Mouse (Mus musculus) MEL-GATA-1-ER (cell line): Measurements from ENCODE around the gene Slc39a13.
"Not testable (repeated sequence)": the region's sequence is repeated elsewhere in the genome, so short reads cannot be mapped to it uniquely, and the experiment has no call there.

Experiments
- DNase-seq: peaks from one replicate; pipeline ENCODE4 v3.0.0-alpha.2; 2012; ENCODE audit warnings: low read depth; ENCODE audit errors: extremely low read depth

The Slc39a13 gene

GRCm38 (mm10) chr2:91027391-91028214, 42.6 kb downstream of the Slc39a13 start:
- DNase-seq = peak; percentile 89

DNA sequence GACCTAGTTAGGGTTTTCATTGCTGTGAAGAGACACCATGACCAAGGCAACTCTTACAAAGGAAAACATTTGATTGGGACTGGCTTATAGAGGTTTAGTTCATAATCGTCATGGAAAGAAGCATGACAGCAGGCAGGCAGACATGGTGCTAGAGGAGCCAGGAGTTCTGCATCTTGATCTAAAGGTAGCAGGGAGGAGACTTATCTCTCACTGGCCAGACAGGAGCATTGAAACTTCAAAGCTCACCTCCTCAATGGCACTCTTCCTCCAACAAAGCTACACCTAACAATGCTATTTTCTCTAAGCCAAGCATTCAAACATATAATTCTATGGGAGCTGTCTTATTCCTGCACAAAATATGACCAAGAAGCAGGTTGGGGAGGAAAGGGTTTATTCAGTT, 43.7 kb downstream of the Slc39a13 start:
- DNase-seq = peak; percentile 28

- DNase-seq = no peak
Measured at GRCm38 (mm10) chr2:91025081-91025516, 45.1 kb downstream of the Slc39a13 start.

GRCm38 (mm10) chr2:91023956-91024355, 46.3 kb downstream of the Slc39a13 start:
- DNase-seq = no peak

DNA sequence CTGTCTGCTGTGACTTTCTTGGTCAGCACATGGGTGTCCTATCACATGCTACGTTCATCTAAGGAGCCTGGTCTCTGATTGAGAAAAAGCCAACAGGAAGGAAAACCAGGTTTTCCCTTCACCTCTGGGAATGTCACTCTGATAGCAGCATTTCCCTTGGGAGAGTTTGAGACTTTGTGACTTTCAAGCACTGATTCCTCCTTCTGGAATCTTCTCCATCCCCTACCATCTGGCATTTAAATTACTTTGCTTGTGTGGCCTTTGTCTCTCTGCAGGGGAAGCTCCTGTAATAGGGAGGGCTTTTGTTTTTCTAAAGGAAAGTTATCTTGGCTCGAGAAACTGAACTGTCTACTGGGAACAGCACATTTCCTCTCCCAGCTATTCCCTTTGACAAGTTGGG, 47.1 kb downstream of the Slc39a13 start:
- DNase-seq = no peak

GRCm38 (mm10) chr2:91022266-91022665, 48.0 kb downstream of the Slc39a13 start:
- DNase-seq = not testable (repeated sequence)

GRCm38 (mm10) chr2:91019911-91020310, 50.3 kb downstream of the Slc39a13 start:
- no peak for DNase-seq

- no peak for DNase-seq
Measured at GRCm38 (mm10) chr2:91018061-91018788, 52.0 kb downstream of the Slc39a13 start.

GRCm38 (mm10) chr2:91015386-91015785, 54.8 kb downstream of the Slc39a13 start:
- DNase-seq = no peak

DNA sequence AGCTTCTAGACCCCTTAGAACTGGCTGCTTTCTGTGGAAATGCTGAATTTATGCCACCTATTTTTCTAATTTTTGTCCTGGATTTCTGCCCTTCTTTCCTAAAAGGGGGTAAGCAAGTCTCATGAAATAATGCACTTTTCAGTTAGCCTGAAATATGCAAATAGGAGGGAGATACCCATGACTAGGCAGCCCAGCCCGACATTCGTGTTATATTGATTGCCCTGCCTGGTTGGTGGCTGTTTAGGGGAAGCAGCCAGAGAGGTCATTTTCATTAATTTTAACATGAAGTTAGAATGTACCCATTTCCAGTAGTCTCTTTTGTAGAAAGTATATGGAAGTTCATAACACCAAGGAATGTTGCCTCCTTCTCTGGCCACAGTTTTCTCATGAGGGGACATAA, 56.3 kb downstream of the Slc39a13 start:
- no peak for DNase-seq
